Mouse (Mus musculus) heart, embryonic 11.5 days (tissue): ENCODE measurements around the gene Acat3. TPM values are rescaled to one million over a fixed set of nuclear protein-coding genes. Genes with fewer than 3 reads are reported as not detected.
A peak's percentile ranks its signal among the peaks of the same experiment; 100 is the strongest.
"Not testable (repeated sequence)": the region's sequence is repeated elsewhere in the genome, so short reads cannot be mapped to it uniquely, and the experiment has no call there.

ENCODE experiments used
- ATAC-seq: fragments of 200-750 bp; cut with Nextera tagmentation; replicated peaks from 2 replicates; pipeline ENCODE4 v1.8.0; 2017; ENCODE audit warnings: moderate library complexity; ENCODE audit not compliant: insufficient number of reproducible peaks, low FRiP score, low TSS enrichment
- H3K27ac ChIP-seq: fragments of 300-500 bp; sonication (generic); 2 replicates; pipeline ENCODE4 v1.5.1; 2014; ENCODE audit warnings: mild to moderate bottlenecking, low read depth, low read length
- H3K27me3 ChIP-seq: fragments of 300-500 bp; sonication (generic); 2 replicates; pipeline ENCODE4 v1.6.1; 2014; ENCODE audit warnings: mild to moderate bottlenecking, low read length, mixed read lengths; ENCODE audit not compliant: control insufficient read depth, insufficient read depth
- H3K36me3 ChIP-seq: fragments of 300-500 bp; sonication (generic); 2 replicates; pipeline ENCODE4 v1.6.1; 2014; ENCODE audit warnings: mild to moderate bottlenecking, low read length, moderate library complexity, mixed read lengths; ENCODE audit not compliant: control insufficient read depth, insufficient read depth
- H3K4me1 ChIP-seq: fragments of 300-500 bp; sonication (generic); 2 replicates; pipeline ENCODE4 v1.6.1; 2014; ENCODE audit warnings: low read length; ENCODE audit not compliant: control insufficient read depth, insufficient read depth
- H3K4me2 ChIP-seq: fragments of 300-500 bp; sonication (generic); 2 replicates; pipeline ENCODE4 v1.6.1; 2014; ENCODE audit warnings: mild to moderate bottlenecking, moderate library complexity
- H3K4me3 ChIP-seq: fragments of 300-500 bp; sonication (generic); 2 replicates; pipeline ENCODE4 v1.5.1; 2014; ENCODE audit warnings: low read depth, low read length
- H3K9ac ChIP-seq: fragments of 300-500 bp; sonication (generic); 2 replicates; pipeline ENCODE4 v1.6.1; 2014; ENCODE audit warnings: mild to moderate bottlenecking, low read depth, low read length, moderate library complexity
- H3K9me3 ChIP-seq: fragments of 300-500 bp; sonication (generic); replicated peaks from 2 replicates; pipeline ENCODE4 v1.6.1; 2016; ENCODE audit warnings: low read length; ENCODE audit not compliant: control insufficient read depth
- WGBS: fragments of 180-500 bp; shearing (Covaris S2); extraction: QIAGEN DNeasy Blood & Tissue Kit; methylation state at CpG from one replicate; pipeline ENCODE4 v1.1.7; 2014; ENCODE audit not compliant: insufficient replicate concordance; 5-methylcytosine and 5-hydroxymethylcytosine counted together
- polyA plus RNA-seq: library from polyadenylated mRNA; unstranded; fragments of >200 nt; fragmentation: Nextera tagmentation; extraction: Ambion mirVana; gene quantifications from 2 replicates; pipeline ENCODE4 v1.2.1, GENCODE M21; 2014

Gene Acat3
- 0.13 and 0.70 TPM in 2 replicates for polyA plus RNA-seq

GRCm38 (mm10) chr17:12940151-12940805 is at the start of gene Acat3:
Acat3 (minus strand) TSS chr17:12940600.
- Histone ChIP-seq H3K9ac (0 out of 2 replicates have a peak within 1 kb of the TSS, but pooled peaks have one; percentile 10), H3K4me3 (peak within 1 kb of the TSS; percentile 31), H3K27me3 (no peaks in the 10 kb centered on the region), H3K36me3 (peaks cover 4% of the 10 kb centered on the region; the same call in 1 of the 2 replicates), H3K4me1 (peaks cover 3% of the 10 kb centered on the region), H3K27ac (no peak within 1 kb of the TSS), H3K4me2 (peak within 1 kb of the TSS; percentile 67), H3K9me3 (no peaks in the 10 kb centered on the region)
- 17% methylated on average over 27 of the region's 27 CpGs for WGBS
- no peak for ATAC-seq

- WGBS = 96% methylated on average over 8 of the region's 8 CpGs
- not testable (repeated sequence) for H3K27ac ChIP-seq, H3K36me3 ChIP-seq, H3K27me3 ChIP-seq, H3K9ac ChIP-seq, ATAC-seq, H3K4me2 ChIP-seq, H3K4me3 ChIP-seq, H3K4me1 ChIP-seq, H3K9me3 ChIP-seq
Observed at GRCm38 (mm10) chr17:12988096-12988495, 47.7 kb upstream of the Acat3 start.

GRCm38 (mm10) chr17:12983988-12984387 is 43.6 kb upstream of the Acat3 start:
- H3K27me3 ChIP-seq = no peaks in the 10 kb centered on the region
- WGBS = 65% methylated on average over 2 of the region's 2 CpGs
- H3K9ac ChIP-seq = no peak overlapping the region
- H3K4me1 ChIP-seq = peaks cover 2% of the 10 kb centered on the region; the same call in 1 of the 2 replicates
- no peak overlapping the region for H3K27ac ChIP-seq
- no peaks in the 10 kb centered on the region for H3K9me3 ChIP-seq
- no peak overlapping the region for H3K4me2 ChIP-seq
- H3K36me3 ChIP-seq = peaks cover 20% of the 10 kb centered on the region
- no peak overlapping the region for H3K4me3 ChIP-seq
- ATAC-seq = no peak

GRCm38 (mm10) chr17:12978546-12978945 is 38.1 kb upstream of the Acat3 start:
- Histone ChIP-seq H3K27me3 (no peaks in the 10 kb centered on the region), H3K27ac (no peak overlapping the region), H3K9ac (no peak overlapping the region), H3K36me3 (peaks cover 30% of the 10 kb centered on the region), H3K4me1 (no peaks in the 10 kb centered on the region), H3K4me3 (no peak overlapping the region), H3K9me3 (no peaks in the 10 kb centered on the region), H3K4me2 (no peak overlapping the region)
- WGBS = 96% methylated on average over 1 of the region's 1 CpGs
- ATAC-seq = no peak

GRCm38 (mm10) chr17:12973851-12974250 is 33.5 kb upstream of the Acat3 start:
- Histone ChIP-seq H3K4me1 (no peaks in the 10 kb centered on the region), H3K27me3 (no peaks in the 10 kb centered on the region), H3K4me3 (no peak overlapping the region), H3K9ac (no peak overlapping the region), H3K9me3 (no peaks in the 10 kb centered on the region), H3K36me3 (peaks cover 9% of the 10 kb centered on the region), H3K4me2 (no peak overlapping the region), H3K27ac (no peak overlapping the region)
- WGBS = 86% methylated on average over 2 of the region's 2 CpGs
- ATAC-seq = no peak

GRCm38 (mm10) chr17:12967173-12967572 is 26.8 kb upstream of the Acat3 start:
- Histone ChIP-seq H3K36me3 (peaks cover 4% of the 10 kb centered on the region), H3K4me3 (no peak overlapping the region), H3K27me3 (no peaks in the 10 kb centered on the region), H3K27ac (no peak overlapping the region), H3K4me1 (no peaks in the 10 kb centered on the region), H3K9ac (no peak overlapping the region), H3K4me2 (no peak overlapping the region), H3K9me3 (no peaks in the 10 kb centered on the region)
- no peak for ATAC-seq
- WGBS = 97% methylated on average over 2 of the region's 2 CpGs

GRCm38 (mm10) chr17:12963476-12963875 is 23.1 kb upstream of the Acat3 start:
- Histone ChIP-seq H3K4me3 (no peak overlapping the region), H3K27me3 (no peaks in the 10 kb centered on the region), H3K9ac (no peak overlapping the region), H3K4me1 (0 out of 2 replicates have a peak, but pooled peaks cover 5% of the 10 kb centered on the region), H3K4me2 (no peak overlapping the region), H3K9me3 (no peaks in the 10 kb centered on the region), H3K36me3 (peaks cover 5% of the 10 kb centered on the region), H3K27ac (no peak overlapping the region)
- no peak for ATAC-seq
- 73% methylated on average over 3 of the region's 3 CpGs for WGBS

- H3K9ac ChIP-seq = peak within 1 kb of the TSS; percentile 69
- H3K27me3 ChIP-seq = no peaks in the 10 kb centered on the region
- H3K27ac ChIP-seq = peak within 1 kb of the TSS; percentile 78
- peak within 1 kb of the TSS; percentile 74 for H3K4me2 ChIP-seq
- H3K4me1 ChIP-seq = 0 out of 2 replicates have a peak, but pooled peaks cover 5% of the 10 kb centered on the region
- H3K4me3 ChIP-seq = peak within 1 kb of the TSS; percentile 67
- under 1% methylated on average over 42 of the region's 42 CpGs for WGBS
- H3K9me3 ChIP-seq = no peaks in the 10 kb centered on the region
- peaks cover 4% of the 10 kb centered on the region; the same call in 1 of the 2 replicates for H3K36me3 ChIP-seq
- peak; percentile 99 for ATAC-seq
Observed at GRCm38 (mm10) chr17:12960331-12960873, 20.0 kb upstream of the Acat3 start, which contains the start of gene Acat2. Acat2 (minus strand) TSS chr17:12960747.
